Mouse (Mus musculus) c-Kit-positive CD71-negative TER-119-negative erythroid progenitor cells, embryonic 14.5 days (primary cell): Measurements from ENCODE around the gene Pim1.

Experiments used
- DNase-seq: peaks from one replicate; pipeline ENCODE4 v3.0.0-alpha.2; 2013; ENCODE audit warnings: low read depth

Pim1 gene

DNA sequence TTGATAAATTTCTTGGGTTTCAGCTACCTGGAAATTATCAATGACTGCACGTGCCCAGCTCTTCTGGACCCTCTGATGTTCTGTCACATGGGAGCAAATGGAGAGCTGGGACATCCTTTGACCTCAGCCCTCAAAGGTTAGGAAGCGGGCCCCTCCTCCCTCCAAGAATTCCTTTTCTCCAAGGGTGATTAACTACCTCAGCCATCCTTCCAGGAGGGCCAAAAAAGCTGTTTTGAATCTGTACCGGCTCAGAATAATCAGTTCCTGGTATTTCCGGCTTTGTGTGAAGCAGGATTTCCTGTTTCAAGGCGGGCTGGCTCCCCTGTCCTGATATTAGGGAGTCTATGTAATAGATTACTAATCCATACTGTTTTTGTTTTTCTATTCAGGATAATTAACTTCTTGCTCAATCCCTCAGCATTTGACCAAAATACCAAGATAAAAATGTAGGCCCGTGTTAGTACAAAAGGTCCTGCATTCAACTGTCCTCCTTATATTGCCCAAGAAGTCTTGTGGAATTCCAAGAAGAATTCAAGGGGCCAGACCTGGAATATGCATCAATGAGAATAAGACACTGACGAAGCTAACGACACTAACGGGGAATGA is 25.0 kb upstream of the Pim1 start:
- no peak for DNase-seq

DNA sequence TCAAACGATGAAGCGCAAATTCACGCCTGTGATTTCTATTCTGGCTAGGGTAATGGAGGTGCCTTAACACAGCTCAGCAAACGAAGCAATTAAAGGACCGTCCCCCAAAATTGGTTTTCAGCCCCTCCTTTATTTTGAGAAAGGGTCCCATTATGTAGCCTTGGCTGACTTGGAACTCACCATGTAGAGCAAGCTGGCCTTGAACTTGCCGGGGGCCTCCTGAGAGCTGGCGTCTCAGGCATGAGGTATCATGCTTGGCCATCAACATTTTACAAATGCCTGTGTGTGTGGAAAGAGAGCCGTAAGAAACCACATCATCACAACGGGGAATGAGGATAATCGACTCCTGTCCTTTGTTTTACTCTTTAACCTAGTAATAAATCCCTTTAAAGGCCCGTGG is 23.5 kb upstream of the Pim1 start:
- no peak for DNase-seq

DNA sequence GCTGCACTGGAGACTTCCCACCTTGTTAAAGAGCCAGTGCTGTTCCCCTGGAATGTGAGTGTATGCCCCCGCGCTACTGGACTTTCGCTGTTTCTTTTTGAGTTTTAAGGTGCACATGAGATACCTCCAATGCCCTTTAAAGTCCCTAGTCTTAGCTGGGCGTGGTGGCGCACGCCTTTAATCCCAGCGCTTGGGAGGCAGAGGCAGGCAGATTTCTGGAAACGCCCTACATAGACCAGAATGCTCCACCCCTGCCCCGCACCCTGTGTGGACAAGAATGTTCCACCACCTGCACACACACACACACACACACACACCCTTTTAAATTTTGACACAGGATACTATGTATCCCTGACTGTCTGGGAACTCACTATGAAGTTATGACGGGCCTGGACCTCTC is 17.1 kb upstream of the Pim1 start:
- DNase-seq: no peak

DNA sequence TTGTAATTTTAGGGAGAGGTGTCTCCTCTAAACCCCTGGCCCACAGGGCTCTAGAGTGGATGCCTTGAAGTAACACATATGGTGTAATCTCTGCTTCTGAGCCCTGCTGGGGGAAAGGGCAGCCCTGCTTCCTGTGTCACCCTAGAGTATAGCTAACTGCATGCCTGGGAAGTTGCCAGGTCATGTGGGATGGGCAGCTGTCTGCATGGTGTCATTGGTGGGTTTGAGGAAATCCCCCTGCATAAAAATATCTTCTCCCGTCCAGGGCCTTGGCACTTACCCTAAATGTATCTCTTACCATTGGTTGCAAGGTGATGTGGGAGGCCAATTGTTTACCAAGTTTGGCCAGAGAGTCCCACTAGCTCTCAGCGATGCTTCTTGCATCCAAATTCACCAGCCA is 16.5 kb upstream of the Pim1 start:
- DNase-seq: no peak

DNA sequence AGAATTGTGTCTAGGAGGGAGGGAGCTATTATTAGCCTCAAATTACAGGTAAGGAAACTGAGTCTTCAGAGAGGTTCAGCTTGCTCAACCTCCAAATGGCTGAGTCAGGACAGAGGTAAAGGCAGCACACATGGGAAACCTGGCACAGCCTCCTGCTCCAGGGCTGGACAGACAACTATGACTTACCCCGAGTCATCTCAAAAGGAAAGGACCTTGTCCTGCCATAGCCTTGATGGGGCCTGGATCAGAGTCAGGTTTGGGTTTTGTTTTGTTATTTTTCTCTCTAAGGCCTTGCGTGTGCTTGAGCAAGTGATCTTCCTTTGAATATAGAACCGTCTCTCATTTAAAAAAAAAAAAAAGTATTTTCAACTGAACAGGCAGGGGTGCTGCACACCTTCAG is 15.4 kb upstream of the Pim1 start:
- DNase-seq: no peak

DNA sequence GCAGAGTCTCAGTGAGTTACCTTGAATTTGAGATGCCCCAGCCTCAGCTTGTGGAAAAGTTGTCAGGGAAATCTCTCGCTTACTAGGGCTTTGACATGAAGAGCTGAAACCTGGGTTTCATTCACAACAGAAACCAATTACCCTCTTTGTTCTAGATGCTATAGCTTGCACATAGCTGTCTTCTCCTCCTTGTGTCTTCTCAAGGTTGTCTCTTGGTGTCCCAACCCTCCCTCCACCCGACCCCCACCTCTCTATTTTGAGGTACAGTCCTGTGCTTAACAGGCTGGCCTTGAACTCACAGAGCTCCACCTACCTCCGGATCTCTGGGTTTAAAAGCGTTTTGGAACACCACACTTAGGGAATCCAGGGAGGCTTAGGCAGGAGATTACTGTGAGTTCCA is 14.1 kb upstream of the Pim1 start:
- DNase-seq: no peak

DNA sequence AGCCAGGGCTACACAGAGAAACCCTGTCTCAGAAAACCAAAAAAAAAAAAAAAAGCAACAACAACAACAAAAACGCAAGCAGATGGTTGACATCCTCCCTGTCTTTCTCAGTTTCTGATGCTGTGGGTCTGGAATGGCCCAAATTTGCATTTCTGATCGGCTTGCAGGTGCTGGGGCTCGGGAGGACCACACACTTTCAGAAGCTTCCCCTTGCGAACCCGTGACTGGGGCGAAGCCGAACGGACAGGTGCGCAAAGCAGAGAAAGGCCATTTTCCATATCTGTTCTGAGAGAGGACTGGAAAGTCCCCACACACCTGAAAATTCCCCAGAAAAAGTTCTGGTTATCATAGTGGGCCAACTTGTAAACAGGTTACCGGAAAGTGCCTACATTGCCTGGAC is 13.2 kb upstream of the Pim1 start:
- DNase-seq: no peak

DNA sequence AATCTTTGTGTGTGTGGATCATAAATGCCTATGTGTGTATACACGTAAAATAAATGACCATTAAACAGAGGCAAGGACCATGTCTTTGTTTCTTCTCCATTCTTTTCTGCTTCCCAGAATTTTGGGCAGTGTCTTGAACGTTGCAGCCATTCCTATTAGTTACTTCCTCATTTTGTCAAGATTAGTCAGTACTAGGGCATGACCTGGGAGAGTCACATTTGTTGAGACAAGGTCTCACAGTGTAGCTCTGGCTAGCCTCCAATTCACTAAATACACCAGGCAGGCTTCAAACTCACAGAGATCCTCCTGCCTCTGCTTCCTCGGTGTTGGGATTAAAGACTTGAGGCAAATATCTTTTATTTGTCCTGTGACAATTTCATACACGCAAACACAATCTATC is 12.3 kb upstream of the Pim1 start:
- no peak for DNase-seq

DNA sequence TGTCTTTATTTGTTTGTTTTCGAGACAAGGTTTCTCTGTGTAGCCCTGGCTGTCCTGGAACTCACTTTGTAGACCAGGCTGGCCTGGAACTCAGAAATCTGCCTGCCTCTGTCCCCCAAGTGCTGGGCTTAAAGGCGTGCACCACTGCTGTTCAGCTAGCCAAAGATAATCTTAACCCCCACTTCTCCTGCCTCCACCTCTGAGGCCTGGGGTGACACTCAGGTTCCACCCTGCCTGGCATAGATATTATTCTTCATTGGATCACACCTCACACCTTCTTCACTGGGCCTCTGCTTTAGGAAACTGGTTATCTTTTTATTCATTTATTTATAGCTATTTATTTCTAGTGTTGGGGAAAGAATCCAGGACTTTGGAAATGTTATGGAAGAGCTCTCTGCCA is 10.3 kb upstream of the Pim1 start:
- no peak for DNase-seq

DNA sequence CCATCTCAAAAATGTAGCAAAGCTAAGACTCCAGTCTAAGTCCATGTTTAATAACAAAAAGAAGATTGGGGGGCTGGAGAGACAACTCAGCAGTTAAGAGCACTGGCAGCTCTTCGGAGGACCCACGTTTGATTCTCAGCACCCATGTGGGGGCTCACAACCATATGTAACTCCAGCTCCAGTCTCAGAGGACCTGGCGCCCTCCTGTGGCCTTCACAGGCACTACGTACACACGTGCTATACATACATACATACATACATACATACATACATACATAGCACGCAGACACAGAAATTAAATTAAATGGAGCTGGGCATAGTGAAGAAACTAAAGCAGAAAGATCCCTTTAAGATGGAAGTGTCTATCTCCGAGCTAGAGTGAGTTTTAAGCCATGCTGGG is 7.9 kb upstream of the Pim1 start:
- DNase-seq: no peak

DNA sequence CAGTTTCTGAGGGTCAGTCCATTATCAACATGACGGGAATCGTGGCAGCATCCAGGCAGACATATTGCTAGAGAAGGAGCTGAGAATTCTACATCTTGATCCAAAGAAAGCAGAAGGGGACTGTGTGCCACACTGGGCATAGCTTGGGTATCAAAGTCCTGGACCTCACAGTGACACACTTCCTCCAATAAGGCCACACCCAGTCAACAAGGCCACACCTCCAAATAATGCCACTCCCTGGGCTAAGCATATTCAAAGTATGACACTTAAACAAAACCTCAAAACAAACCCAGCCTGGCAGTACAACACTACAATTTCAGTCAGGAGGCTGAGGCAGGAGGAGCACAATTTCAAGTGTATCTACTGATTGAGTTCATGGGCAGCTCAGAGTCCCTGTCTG is 7.3 kb upstream of the Pim1 start:
- no peak for DNase-seq

DNA sequence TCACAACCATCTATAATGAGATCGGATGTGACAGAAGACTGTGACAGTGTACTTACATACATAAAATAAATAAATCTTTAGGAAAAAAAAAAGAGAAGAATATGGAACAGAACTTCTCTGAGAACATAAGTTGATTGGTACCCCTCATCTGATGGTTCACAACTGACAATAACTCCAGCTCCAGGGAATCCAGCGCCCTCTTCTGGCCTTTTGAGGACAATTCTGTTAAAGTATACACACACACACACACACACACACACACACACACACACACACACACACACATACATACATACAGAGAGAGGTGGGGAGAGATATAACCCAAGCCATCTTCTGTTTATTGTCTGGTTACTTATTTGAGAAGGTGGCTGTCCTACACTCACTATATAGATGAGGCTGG is 6.1 kb upstream of the Pim1 start:
- DNase-seq: no peak

DNA sequence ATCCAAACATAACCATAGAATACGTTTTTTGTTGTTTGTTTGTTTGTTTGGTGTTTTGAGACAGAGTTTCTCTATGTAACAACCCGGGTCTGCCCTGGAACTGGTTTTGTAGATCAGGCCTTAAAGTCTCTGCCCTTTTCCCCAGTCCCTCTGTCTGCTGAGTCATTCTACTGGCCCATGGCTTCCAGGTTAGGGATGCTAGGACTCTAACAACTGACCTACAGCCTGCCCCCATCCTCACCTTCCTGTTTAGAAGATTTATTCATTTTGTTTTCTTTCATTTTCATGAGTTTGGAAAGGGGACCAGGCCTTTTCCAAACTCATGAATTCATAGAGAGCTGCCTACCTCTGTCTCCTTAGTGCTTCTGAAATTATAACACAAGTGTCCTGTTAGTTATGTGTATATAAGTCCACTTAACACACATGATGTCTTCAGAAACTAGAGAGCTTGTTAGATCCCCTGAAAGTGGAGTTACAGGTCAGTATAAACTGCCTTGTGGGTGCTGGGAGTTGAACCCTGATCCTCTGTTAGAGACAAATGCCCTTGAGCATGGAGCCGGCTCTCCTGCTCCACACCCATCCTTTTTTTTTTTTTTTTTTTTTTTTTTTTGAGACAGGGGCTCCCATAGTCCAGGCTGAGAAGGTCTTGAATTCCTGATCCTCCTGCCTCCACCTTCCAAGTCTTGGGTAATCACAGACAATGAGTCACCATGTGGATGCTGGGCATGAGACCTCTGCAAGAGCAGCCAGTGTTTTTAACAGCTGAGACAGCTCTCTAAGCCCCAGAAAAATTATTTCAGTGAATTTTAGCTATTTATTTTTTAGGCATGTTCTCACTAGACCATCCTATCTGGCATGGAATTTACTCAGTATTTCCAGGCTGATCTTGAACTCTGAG is 5.0 kb upstream of the Pim1 start:
- no peak for DNase-seq

DNA sequence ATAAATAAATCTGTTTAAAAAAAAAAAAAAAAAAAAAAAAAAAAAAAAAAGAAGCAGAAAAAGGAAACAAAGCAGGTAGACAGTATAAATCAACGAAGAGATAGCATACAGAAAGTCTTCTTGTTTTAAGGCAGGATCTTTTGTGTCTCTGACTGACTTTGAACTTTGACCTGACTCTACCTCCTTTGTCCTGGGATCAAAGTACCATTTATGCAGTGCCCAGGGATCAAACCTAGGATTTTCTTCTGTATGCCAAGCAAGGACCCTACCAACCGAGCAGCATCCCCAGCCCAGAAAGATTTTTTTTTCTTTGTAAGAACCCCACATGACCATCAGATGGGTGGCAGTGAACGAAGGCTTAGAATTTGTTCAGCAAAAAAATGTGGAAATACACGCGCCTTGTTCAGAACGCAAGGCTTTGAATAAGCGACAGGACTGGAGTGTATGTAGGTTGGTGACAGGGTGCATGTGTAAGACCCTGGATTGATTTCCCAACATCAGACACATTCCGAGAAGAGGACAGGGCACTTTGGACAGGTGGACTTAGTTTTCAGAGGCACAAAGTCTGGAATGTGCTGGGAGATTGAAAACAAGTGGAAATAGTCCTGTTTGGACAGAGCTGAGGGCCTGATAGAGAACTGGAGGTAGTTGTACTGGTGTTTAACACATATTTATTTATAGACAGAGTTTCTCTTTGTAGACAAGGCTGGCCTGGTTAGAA is 2.1 kb upstream of the Pim1 start:
- no peak for DNase-seq

DNA sequence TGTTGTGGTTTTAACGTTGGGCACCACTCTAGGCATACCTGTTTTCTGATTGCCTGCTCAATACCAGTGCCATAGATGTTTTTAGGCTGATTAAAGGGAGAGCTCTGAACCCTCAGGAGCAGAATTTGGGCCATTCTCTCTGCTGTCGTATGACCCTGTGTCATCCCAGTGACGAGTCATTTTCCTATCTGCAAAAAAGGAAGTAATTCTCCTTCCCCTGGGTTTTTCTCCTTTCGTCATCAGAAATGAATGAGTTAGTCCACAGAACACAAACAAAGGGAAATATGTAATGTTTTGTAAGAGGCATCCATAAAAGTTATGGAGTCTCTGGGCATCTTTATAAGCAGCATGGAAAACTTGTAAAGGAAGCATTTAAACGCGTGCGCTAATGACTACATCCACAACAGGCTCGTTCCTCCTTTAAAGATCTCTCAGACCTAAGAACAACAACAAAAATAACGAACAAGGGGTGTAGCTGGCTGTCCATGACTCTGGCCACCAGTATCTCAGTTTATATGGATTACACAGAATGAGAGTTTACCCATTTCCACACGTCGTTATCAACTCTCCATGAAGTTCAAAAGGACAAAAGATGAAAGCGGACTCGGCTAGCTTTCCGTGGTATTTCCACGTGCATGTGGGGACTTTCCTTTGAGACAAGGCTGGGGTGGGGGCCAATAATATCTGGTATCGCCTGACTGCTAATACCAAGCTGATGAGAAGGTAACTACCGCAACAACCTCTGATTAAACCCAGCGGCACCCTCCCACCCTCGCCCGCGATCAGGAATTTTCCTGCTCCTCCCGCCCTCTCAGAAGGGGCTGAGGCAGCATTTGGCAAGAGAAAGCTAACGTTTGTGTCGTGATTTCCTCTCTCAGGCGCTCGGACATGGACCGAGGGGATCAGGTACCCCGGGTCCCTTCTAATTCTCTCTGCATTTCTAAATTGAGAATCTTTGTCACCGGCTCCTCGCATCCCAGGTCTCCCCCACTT is 1.3 kb upstream of the Pim1 start:
- DNase-seq: no peak

DNA sequence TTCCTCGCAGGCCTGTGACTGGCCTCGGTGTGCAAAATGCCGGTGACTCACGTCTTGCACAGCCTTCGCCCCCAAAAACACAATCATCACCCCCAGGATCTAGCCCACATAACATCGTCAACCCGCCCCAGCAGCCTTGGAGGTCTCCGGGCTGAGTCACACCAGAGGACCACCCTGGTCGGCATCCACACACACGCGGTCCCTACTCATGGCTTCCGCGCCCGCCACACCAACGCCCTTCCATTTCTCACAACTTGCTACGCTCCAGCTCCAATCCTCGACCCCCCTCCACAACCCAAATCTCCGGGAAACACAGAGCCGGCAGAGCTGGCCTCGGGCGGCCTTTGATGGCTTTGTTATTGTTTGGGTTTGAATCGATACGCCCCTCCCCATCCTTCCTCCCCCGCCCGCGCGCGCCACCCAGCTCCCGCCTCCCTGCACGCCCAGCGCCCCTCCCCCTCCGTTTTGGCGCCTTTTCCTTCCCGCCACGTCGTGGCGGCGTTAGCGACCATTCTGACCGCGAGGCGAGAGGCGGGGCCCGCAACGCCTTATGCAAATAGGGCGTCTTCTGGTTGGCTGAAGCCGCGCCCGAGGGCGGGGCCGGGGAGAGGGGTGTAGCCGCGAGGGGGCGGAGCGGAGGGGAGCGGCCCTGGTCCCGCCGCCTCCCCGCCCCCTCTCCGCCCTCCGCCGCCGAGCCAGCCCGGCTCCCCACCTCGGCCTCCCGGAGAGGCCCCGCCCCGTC is 411 bp upstream of the Pim1 start:
- DNase-seq: peak; percentile 99

DNA sequence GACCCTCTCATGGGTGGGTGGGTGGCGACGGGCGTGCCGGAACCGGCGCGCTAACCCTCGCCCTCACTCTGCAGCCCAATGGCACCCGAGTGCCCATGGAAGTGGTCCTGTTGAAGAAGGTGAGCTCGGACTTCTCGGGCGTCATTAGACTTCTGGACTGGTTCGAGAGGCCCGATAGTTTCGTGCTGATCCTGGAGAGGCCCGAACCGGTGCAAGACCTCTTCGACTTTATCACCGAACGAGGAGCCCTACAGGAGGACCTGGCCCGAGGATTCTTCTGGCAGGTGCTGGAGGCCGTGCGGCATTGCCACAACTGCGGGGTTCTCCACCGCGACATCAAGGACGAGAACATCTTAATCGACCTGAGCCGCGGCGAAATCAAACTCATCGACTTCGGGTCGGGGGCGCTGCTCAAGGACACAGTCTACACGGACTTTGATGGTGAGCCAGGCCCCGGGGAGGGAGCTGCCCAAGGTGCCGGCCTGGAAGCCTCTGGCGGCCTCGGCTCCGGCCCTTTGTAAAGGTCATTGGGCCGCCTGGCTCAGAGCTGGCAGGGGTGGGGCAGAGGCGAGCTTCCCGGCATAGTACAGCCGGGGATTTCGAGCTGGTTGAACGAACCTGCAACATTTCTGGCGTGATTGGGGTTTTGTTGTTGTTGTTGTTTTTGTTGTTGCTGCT is 1.2 kb downstream of the Pim1 start:
- no peak for DNase-seq

DNA sequence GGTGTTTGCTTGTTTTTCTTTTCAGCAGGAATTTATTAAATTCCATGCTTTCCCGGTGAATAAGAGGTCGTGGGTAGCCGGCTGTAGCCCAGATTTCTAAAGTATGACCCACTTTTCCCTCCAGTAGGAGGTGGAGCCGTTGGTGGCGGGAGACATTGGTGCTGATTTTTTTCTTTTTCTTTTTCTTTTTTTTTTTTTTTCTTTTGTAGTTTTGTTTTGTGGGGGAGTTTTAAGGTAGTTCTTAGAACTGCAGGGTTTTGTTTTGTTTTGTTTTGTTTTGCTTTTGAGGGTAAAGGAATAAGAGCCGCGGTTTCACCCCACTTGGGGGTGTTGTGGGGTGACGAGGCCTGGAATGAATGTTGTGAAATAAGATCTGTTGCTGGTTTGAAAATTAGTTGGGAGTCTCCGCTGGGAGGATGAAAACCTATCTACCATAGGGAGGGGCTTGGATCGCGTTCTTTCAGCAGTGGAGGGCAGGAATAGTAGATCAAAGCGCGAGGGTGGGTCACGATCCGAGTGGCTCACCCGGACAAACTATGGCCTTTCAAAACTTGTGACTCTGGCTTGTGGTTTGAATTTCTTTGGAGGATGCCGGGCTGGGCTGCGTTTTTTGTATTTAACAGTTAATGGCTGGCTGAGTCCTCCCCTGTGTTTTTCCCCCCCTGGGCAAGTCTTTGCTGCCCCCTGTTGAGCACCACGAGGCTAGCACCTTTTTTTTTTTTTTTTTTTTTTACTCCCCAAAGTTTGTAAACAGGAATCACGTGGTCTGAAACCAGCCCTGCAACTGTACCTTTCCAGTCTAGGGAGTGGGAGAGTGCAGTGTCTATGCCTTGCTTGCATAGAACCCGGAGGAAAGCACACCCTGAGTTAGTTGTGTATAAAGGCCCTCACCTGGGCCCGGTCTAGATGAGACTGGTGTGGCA is 2.0 kb downstream of the Pim1 start:
- peak; percentile 79 for DNase-seq

DNA sequence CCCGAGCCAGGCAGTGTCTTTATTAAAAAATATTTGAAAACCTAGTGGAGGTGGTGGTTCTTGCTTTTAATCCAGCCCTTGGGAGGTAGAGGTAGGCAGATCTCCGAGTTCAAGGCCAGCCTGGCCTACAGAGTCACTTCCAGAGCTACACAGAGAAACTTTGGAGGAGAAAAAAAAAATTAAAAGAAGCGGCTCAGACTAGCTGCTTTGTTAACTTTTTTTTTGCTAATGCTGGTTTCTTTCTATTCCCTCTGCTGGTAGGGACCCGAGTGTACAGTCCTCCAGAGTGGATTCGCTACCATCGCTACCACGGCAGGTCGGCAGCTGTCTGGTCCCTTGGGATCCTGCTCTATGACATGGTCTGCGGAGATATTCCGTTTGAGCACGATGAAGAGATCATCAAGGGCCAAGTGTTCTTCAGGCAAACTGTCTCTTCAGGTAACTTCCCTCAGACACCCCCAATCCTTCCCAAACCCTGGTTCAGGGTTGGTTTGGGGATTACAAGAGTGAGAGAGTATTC is 3.0 kb downstream of the Pim1 start:
- no peak for DNase-seq
